Mouse (Mus musculus): ENCODE measurements around the gene Phospho1. TPM values are rescaled to one million over a fixed set of nuclear protein-coding genes. Genes with fewer than 3 reads are reported as not detected.
"Not testable (repeated sequence)": the region's sequence is repeated elsewhere in the genome, so short reads cannot be mapped to it uniquely, and the experiment has no call there.

Gene Phospho1
- total RNA-seq, 1 experiment from 2014 or later: 3.6 TPM

DNA sequence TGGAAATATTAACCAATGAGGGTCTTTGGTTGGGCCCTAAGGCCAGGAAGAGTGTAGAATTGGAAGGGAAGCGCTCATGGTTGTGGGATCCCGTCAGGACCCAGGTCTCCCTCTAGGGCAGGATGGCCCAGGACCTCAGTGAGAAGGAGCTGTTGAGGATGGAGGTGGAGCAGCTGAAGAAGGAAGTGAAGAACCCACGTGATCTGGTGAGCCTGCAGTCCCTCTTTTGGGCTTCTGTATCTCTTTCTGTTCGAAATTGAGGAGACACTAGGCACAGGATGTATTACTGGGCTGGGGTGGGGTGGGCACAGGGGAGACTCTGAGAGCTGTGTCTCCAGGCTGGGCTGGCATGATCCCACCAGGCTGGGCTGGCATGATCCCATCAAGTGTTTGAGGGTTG lies 20.6 kb downstream of the Phospho1 start:
- ATAC-seq (replicated peaks; ENCODE audit: insufficient number of reproducible peaks, low FRiP score, low TSS enrichment, poor library complexity, severe bottlenecking): 0 out of 2 replicates have a peak, but pooled peaks have one; percentile 23

GRCm38 (mm10) chr11:95850898-95851297 lies 26.6 kb downstream of the Phospho1 start:
- ATAC-seq (replicated peaks; ENCODE audit: insufficient number of reproducible peaks, low FRiP score, low TSS enrichment, poor library complexity, severe bottlenecking): peak; percentile 85

DNA sequence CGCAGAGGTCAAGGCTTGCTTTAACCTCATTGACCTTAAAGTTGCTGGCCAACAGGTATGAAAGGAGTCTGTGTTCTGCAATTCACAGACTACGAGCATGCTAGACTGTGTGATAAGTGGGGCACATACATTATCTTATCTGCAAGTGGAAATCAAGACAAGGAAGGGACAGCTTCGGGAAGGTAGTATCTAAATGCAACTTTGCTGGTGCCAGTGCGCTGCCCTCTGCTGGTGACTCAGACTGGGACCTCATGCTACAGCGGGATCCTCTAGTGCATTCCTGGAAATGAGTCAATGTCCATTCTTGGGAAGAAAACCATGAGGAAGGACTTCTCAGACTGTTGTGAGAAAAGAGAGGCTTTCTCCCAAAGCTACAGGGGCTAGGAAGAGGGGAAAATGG lies 29.4 kb downstream of the Phospho1 start:
- no peak for ATAC-seq (replicated peaks; ENCODE audit: insufficient number of reproducible peaks, low FRiP score, low TSS enrichment, poor library complexity, severe bottlenecking)

DNA sequence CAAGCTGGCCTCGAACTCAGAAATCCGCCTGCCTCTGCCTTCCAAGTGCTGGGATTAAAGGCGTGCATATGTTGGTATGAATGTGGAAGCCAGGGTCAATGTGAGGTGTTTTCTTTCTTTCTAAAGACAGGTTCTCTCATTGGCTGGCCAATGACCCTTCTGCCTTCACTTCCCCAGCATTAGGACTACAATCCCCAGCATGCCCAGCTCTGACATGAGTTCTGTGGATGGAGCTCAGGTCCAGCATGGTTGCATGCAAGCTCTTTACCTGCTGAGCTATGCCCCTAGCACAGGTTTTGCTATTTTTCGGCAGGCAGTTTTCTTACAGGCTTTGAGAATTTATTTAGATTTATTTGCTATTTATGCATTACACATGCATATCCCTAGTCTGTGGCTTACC lies 33.0 kb downstream of the Phospho1 start:
- no peak for ATAC-seq (replicated peaks; ENCODE audit: insufficient number of reproducible peaks, low FRiP score, low TSS enrichment, poor library complexity, severe bottlenecking)

DNA sequence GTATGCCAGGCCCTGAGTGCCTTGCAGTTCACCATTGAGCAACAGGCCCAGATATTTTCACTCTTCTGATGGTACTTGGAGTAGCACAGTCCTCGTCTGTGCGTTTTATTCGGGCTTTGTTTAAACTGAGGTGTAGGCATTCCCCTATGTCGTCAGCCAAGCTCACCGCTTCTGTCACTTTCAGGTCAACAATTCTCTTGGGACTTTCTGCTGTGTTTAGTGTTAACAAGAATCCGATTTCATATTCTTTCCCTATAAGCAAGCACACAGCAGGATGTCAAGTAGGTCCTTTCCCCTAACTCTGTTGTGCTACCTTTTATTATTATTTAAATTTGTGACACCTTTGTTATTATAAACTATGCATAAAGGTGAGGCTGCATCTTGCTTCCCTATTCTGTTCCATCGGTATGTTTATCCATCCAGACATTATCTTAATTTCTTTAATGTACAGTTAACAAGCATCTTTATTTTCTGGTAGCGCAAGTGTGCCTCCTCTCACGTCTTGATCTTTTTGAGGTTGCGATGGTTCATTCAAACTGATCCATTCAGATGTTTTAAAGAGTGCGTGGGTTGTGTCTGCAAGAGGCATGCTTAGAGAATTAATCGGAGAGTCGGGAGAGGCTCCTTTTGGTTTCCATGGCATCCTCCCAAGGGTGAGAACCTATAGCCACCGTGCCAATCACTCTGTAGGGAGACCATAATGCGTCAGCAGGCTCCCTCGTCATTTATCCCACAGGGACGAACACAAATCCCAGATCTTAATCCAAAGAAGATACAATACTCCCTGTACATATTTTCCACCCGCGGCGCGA lies 33.6 kb downstream of the Phospho1 start:
- no peak for ATAC-seq (replicated peaks; ENCODE audit: insufficient number of reproducible peaks, low FRiP score, low TSS enrichment, poor library complexity, severe bottlenecking)

DNA sequence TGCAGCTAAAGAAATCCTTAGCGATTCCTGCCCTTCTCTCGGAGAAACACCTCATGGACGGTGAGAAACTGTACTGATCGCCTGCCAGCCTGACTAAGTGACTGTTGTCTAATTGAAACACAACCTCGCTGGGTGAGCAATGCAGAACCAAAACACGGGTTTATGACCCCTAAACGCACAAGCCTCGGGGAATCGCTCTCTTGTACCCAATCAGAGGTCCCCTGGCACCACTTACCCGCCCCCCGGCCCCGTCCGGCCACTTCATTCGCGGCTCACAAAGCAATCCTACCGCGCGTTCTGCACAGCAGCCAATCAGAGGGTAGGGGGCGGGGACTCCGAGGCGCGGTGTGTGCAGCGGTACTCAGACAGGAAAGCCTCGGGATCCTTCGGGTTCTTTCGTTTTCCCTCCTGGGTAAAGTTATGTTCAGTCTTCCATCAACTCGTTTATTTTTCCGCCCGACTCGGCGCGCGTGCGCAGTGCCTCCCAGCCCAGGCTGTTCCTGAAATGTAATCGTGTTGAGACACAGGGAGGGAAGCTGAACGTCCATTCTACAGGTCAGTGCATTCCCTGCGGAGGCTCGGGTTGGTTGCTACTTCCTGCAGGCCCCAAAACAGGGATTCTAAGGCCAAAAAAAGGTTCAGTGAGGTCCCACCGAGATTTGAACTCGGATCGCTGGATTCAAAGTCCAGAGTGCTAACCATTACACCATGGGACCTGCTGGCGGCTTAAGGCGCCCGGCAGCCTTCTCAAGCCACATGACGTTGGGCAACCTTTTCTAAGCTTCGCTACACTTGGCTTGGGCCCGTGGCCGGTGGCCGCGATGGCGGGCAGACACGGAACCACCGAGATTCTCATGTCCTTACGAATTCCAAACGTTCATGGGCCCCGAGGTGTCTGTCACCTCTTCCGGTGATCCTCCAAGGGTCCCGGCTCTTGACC lies 34.5 kb downstream of the Phospho1 start:
- ATAC-seq (replicated peaks; ENCODE audit: insufficient number of reproducible peaks, low FRiP score, low TSS enrichment, poor library complexity, severe bottlenecking): peak; percentile 92

- peak; percentile 26; the same call in 1 of the 2 replicates for ATAC-seq (replicated peaks; ENCODE audit: insufficient number of reproducible peaks, low FRiP score, low TSS enrichment, poor library complexity, severe bottlenecking)
These were observed 35.2 kb downstream of the Phospho1 start for GRCm38 (mm10) chr11:95859468-95859855.

DNA sequence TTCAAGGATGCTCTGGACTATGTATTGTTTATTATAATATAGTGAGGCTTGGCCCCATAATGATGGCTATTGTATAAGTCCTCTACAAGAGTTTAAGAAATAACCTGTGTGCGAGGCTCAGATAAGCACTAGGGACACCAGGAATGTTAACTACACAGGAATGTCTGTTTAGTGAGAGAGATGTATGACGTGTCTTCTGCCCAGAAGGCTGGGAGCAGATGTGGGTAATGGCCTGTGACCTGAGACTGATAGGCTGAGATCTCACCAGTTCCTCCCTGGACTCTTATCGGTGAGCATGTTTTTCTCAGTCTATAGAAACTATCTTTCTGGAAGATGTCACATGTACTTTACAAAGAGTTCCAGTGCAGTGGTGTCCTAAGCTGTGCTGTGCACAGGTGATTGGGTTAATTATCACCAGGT lies 35.8 kb downstream of the Phospho1 start:
- no peak for ATAC-seq (replicated peaks; ENCODE audit: insufficient number of reproducible peaks, low FRiP score, low TSS enrichment, poor library complexity, severe bottlenecking)

DNA sequence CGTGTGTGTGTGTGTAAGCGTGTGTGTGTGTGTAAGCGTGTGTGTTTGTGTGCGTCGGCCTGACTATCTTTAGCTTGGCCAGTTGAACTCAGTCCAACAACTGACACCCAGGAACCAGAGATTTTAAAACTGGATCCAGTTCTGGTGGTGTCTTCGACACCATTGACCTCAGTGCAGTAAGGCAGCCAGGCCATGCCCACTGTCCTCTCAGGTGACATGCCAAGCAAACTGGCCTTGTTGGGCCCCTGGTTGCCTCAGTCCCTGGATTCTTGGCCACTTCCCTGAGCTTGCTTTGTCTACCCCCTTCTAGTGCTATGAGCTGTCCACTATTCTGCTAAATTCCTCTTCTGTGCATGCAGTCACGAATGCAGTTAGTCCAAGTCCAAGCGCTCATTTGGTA lies 37.1 kb downstream of the Phospho1 start:
- ATAC-seq (replicated peaks; ENCODE audit: insufficient number of reproducible peaks, low FRiP score, low TSS enrichment, poor library complexity, severe bottlenecking): no peak

DNA sequence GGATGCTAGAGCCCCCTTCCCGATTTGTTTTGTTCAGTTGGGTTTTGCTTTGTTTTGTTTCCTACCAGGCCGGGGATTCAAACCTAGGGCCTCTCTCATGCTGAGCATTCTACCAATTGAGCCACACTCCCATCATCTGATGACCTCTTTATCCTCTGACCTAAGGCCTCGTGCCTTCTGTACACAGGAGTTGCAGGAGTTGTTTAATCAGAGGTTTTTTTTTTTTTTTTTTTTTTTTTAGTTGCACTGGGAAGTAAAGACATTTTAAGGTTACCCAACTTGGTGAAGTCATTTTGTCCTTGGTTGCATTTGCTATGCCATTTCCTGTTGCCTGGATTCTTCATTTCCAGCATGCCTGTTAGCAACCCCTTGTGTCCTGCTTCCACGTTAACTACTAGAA lies 45.1 kb downstream of the Phospho1 start:
- ATAC-seq (replicated peaks; ENCODE audit: insufficient number of reproducible peaks, low FRiP score, low TSS enrichment, poor library complexity, severe bottlenecking): peak; percentile 45

GRCm38 (mm10) chr11:95869918-95870470 lies 45.7 kb downstream of the Phospho1 start:
- ATAC-seq (replicated peaks; ENCODE audit: insufficient number of reproducible peaks, low FRiP score, low TSS enrichment, poor library complexity, severe bottlenecking): peak; percentile 89

DNA sequence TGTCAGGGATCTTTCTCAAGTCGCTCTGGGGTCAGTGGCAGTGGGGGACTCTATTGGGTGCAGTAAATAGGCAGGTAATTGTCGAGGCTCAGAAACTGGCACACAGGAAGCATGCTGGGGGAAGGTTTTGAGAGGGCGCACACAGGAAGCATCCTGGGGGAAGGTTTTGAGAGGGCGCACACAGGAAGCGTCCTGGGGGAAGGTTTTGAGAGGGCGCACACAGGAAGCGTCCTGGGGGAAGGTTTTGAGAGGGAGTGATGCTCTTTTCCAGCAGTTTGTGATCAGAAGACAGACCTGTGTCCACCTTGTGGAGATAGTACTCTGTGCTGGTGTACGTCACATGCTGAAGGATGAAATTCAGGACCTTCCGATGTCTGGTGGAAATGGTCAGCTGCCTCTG lies 51.5 kb downstream of the Phospho1 start:
- peak; percentile 48; the same call in 1 of the 2 replicates for ATAC-seq (replicated peaks; ENCODE audit: insufficient number of reproducible peaks, low FRiP score, low TSS enrichment, poor library complexity, severe bottlenecking)

- ATAC-seq (replicated peaks; ENCODE audit: insufficient number of reproducible peaks, low FRiP score, low TSS enrichment, poor library complexity, severe bottlenecking): peak; percentile 63
These were observed 52.0 kb downstream of the Phospho1 start for GRCm38 (mm10) chr11:95876296-95876695.

DNA sequence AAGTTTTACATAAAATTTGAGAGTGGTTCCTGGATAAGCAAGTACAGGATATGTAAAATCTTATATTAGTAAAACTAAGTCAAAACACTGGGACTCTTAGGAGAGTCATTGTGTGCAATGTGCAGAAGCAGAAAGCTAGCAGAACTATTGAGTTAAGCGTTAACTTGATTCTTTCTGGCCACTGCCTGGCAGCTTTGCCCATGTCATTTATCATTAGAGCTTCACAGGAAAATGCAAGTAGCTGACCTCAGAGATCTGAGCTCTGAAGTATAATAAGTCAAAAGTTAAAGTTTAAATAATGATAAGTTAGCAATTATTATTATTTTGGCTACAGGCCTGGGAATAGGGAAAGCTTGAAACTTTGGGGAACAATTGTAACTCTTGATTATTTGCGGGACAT lies 55.6 kb downstream of the Phospho1 start:
- not testable (repeated sequence) for ATAC-seq (replicated peaks; ENCODE audit: insufficient number of reproducible peaks, low FRiP score, low TSS enrichment, poor library complexity, severe bottlenecking)

Other genes with a start within 250 kb of the Phospho1 start
- gene Ngfr, start 236.8 kb upstream of the Phospho1 start, total RNA-seq (2017): 0.21 to 1.3 TPM (median 0.58 TPM) in 3 replicates
- 31.8 to 48.7 TPM (median 44.4 TPM) in 3 replicates for gene Phb, start 157.5 kb upstream of the Phospho1 start, total RNA-seq (2017)
- gene Zfp652, start 111.8 kb upstream of the Phospho1 start, total RNA-seq (2017): 15.2 to 48.6 TPM (median 24.2 TPM) in 3 replicates
- 2.5 to 6.1 TPM (median 5.2 TPM) in 3 replicates for gene B130006D01Rik, start 100.9 kb upstream of the Phospho1 start, total RNA-seq (2017)
- gene Gngt2, start 12.7 kb downstream of the Phospho1 start, total RNA-seq (2017): 863 to 2,060 TPM (median 1,763 TPM) in 3 replicates
- 160 to 201 TPM (median 188 TPM) in 3 replicates for gene Abi3, start 18.0 kb downstream of the Phospho1 start, total RNA-seq (2017)
- gene B4galnt2, start 90.4 kb downstream of the Phospho1 start, total RNA-seq (2017): 0.78 to 1.3 TPM in 2 of 3 replicates, not detected in the other
- gene Igf2bp1, start 181.4 kb downstream of the Phospho1 start, total RNA-seq (2017): not detected in 3 replicates
- not detected in 3 replicates for gene Gip, start 200.0 kb downstream of the Phospho1 start, total RNA-seq (2017)
- 66.0 to 93.9 TPM (median 80.9 TPM) in 3 replicates for gene Snf8, start 210.4 kb downstream of the Phospho1 start, total RNA-seq (2017)
- gene Ube2z, start 240.9 kb downstream of the Phospho1 start, total RNA-seq (2017): 36.8 to 37.9 TPM (median 37.2 TPM) in 3 replicates